Mouse (Mus musculus): ENCODE results near the gene C9. TPM values are rescaled to one million over a fixed set of nuclear protein-coding genes. Genes with fewer than 3 reads are reported as not detected.

Gene C9
- polyA plus RNA-seq, 1 experiment from 2014 or later, result not detected

Other genes with a start within 250 kb of the C9 start
- gene Dab2, start 145.5 kb upstream of the C9 start, polyA plus RNA-seq (2016; fragmentation: Nextera tagmentation; extraction: Ambion mirVana), result 37.8 and 53.4 TPM in 2 replicates
- gene Fyb, start 77.5 kb downstream of the C9 start, polyA plus RNA-seq (2016; fragmentation: Nextera tagmentation; extraction: Ambion mirVana), result 2.4 and 2.9 TPM in 2 replicates

Data from midbrain, embryonic 10.5 days (tissue).